Mouse (Mus musculus) forebrain, embryonic 12.5 days (tissue): ENCODE results near the gene Cers4. TPM values are rescaled to one million over a fixed set of nuclear protein-coding genes. Genes with fewer than 3 reads are reported as not detected.
A peak's percentile ranks its signal among the peaks of the same experiment; 100 is the strongest.

Experiments used
- ATAC-seq: fragments of 200-750 bp; cut with Nextera tagmentation; 2 replicates; pipeline ENCODE4 v1.8.0; 2017; ENCODE audit warnings: moderate TSS enrichment; ENCODE audit not compliant: low FRiP score
- H3K27ac ChIP-seq: fragments of 300-500 bp; sonication (generic); 2 replicates; pipeline ENCODE4 v1.5.1; 2016; ENCODE audit warnings: mild to moderate bottlenecking
- H3K27me3 ChIP-seq: fragments of 300-500 bp; sonication (generic); 2 replicates; pipeline ENCODE4 v1.6.1; 2016; ENCODE audit warnings: mild to moderate bottlenecking
- H3K36me3 ChIP-seq: fragments of 300-500 bp; sonication (generic); replicated peaks from 2 replicates; pipeline ENCODE4 v1.6.1; 2016; ENCODE audit warnings: mild to moderate bottlenecking
- H3K4me1 ChIP-seq: fragments of 300-500 bp; sonication (generic); 2 replicates; pipeline ENCODE4 v1.6.1; 2016
- H3K4me2 ChIP-seq: fragments of 300-500 bp; sonication (generic); 2 replicates; pipeline ENCODE4 v1.6.1; 2016; ENCODE audit warnings: mild to moderate bottlenecking, moderate library complexity
- H3K4me3 ChIP-seq: fragments of 300-500 bp; sonication (generic); replicated peaks from 2 replicates; pipeline ENCODE4 v1.5.1; 2016; ENCODE audit warnings: mild to moderate bottlenecking
- H3K9ac ChIP-seq: fragments of 300-500 bp; sonication (generic); 2 replicates; pipeline ENCODE4 v1.6.1; 2016; ENCODE audit warnings: mild to moderate bottlenecking
- H3K9me3 ChIP-seq: fragments of 300-500 bp; sonication (generic); 2 replicates; pipeline ENCODE4 v1.6.1; 2016
- WGBS: fragments of 180-500 bp; shearing (Covaris S2); methylation state at CpG from one replicate; pipeline ENCODE4 v1.1.7; 2016; 5-methylcytosine and 5-hydroxymethylcytosine counted together
- polyA plus RNA-seq: library from polyadenylated mRNA; unstranded; fragments of >200 nt; fragmentation: Nextera tagmentation; extraction: Ambion mirVana; gene quantifications from 2 replicates; pipeline ENCODE4 v1.2.1, GENCODE M21; 2016

Cers4 gene
- 18.4 and 21.7 TPM in 2 replicates for polyA plus RNA-seq

- under 1% methylated on average over 38 of the region's 39 CpGs for WGBS
- peak within 1 kb of the TSS; percentile 82 for H3K4me2 ChIP-seq
- H3K27ac ChIP-seq: peak within 1 kb of the TSS; percentile 27
- H3K4me3 ChIP-seq: peak within 1 kb of the TSS; percentile 58
- peak; percentile 93 for ATAC-seq
- no peaks in the 10 kb centered on the region for H3K9me3 ChIP-seq
- peak within 1 kb of the TSS; percentile 72 for H3K9ac ChIP-seq
- H3K27me3 ChIP-seq: no peaks in the 10 kb centered on the region
- H3K4me1 ChIP-seq: peaks cover 18% of the 10 kb centered on the region; the same call in 1 of the 2 replicates
- no peaks in the 10 kb centered on the region for H3K36me3 ChIP-seq
Measured at GRCm38 (mm10) chr8:4492851-4493685, at the start of gene Cers4. TSS of gene Cers4 (plus strand) at chr8:4493026.

GRCm38 (mm10) chr8:4458165-4458564, 34.7 kb upstream of the Cers4 start:
- 79% methylated on average over 2 of the region's 2 CpGs for WGBS

GRCm38 (mm10) chr8:4463061-4463460, 29.8 kb upstream of the Cers4 start:
- 88% methylated on average over 2 of the region's 2 CpGs for WGBS
- Histone ChIP-seq H3K4me2 (no peak overlapping the region), H3K4me1 (no peaks in the 10 kb centered on the region), H3K9me3 (no peaks in the 10 kb centered on the region), H3K27me3 (no peaks in the 10 kb centered on the region), H3K4me3 (no peak overlapping the region), H3K36me3 (no peaks in the 10 kb centered on the region), H3K9ac (no peak overlapping the region), H3K27ac (no peak overlapping the region)
- ATAC-seq: no peak

More at GRCm38 (mm10) chr8:4458165-4458564, 34.7 kb upstream of the Cers4 start:
- no peak overlapping the region for H3K4me3 ChIP-seq
- no peaks in the 10 kb centered on the region for H3K36me3 ChIP-seq
- no peak overlapping the region for H3K4me2 ChIP-seq
- no peaks in the 10 kb centered on the region for H3K4me1 ChIP-seq
- no peak for ATAC-seq
- no peak overlapping the region for H3K27ac ChIP-seq
- H3K27me3 ChIP-seq: no peaks in the 10 kb centered on the region
- no peak overlapping the region for H3K9ac ChIP-seq
- H3K9me3 ChIP-seq: no peaks in the 10 kb centered on the region

GRCm38 (mm10) chr8:4474419-4475187, 18.2 kb upstream of the Cers4 start:
- H3K9me3 ChIP-seq: no peaks in the 10 kb centered on the region
- H3K36me3 ChIP-seq: no peaks in the 10 kb centered on the region
- no peak for ATAC-seq
- no peaks in the 10 kb centered on the region for H3K4me1 ChIP-seq
- 74% methylated on average over 7 of the region's 7 CpGs for WGBS
- no peak overlapping the region for H3K27ac ChIP-seq
- H3K4me2 ChIP-seq: no peak overlapping the region
- no peak overlapping the region for H3K9ac ChIP-seq
- no peak overlapping the region for H3K4me3 ChIP-seq
- no peaks in the 10 kb centered on the region for H3K27me3 ChIP-seq

- H3K9ac ChIP-seq: no peak overlapping the region
- H3K9me3 ChIP-seq: no peaks in the 10 kb centered on the region
- no peaks in the 10 kb centered on the region for H3K27me3 ChIP-seq
- no peak overlapping the region for H3K4me2 ChIP-seq
- no peak for ATAC-seq
- H3K4me3 ChIP-seq: no peak overlapping the region
- H3K27ac ChIP-seq: no peak overlapping the region
- WGBS: 80% methylated on average over 4 of the region's 4 CpGs
- no peaks in the 10 kb centered on the region for H3K4me1 ChIP-seq
- H3K36me3 ChIP-seq: no peaks in the 10 kb centered on the region
Measured at GRCm38 (mm10) chr8:4481154-4481553, 11.7 kb upstream of the Cers4 start.

- H3K27me3 ChIP-seq: no peaks in the 10 kb centered on the region
- H3K4me1 ChIP-seq: no peaks in the 10 kb centered on the region
- no peaks in the 10 kb centered on the region for H3K36me3 ChIP-seq
- no peaks in the 10 kb centered on the region for H3K9me3 ChIP-seq
- 77% methylated on average over 4 of the region's 4 CpGs for WGBS
- no peak overlapping the region for H3K4me3 ChIP-seq
- no peak overlapping the region for H3K4me2 ChIP-seq
- no peak overlapping the region for H3K27ac ChIP-seq
- no peak for ATAC-seq
- H3K9ac ChIP-seq: no peak overlapping the region
Measured at GRCm38 (mm10) chr8:4481586-4481985, 11.2 kb upstream of the Cers4 start.

GRCm38 (mm10) chr8:4482501-4482900, 10.3 kb upstream of the Cers4 start:
- H3K9ac ChIP-seq: no peak overlapping the region
- ATAC-seq: no peak
- 64% methylated on average over 4 of the region's 4 CpGs for whole genome bisulfite sequencing

GRCm38 (mm10) chr8:4483330-4483729, 9.5 kb upstream of the Cers4 start:
- 73% methylated on average over 6 of the region's 6 CpGs for WGBS
- Histone ChIP-seq H3K4me2 (no peak overlapping the region), H3K36me3 (no peaks in the 10 kb centered on the region), H3K4me3 (no peak overlapping the region), H3K9me3 (no peaks in the 10 kb centered on the region), H3K4me1 (no peaks in the 10 kb centered on the region), H3K27me3 (no peaks in the 10 kb centered on the region), H3K27ac (no peak overlapping the region), H3K9ac (no peak overlapping the region)
- no peak for ATAC-seq

More at GRCm38 (mm10) chr8:4482501-4482900, 10.3 kb upstream of the Cers4 start:
- Histone ChIP-seq H3K27ac (no peak overlapping the region), H3K27me3 (no peaks in the 10 kb centered on the region), H3K36me3 (no peaks in the 10 kb centered on the region), H3K4me2 (no peak overlapping the region), H3K4me1 (no peaks in the 10 kb centered on the region), H3K9me3 (no peaks in the 10 kb centered on the region), H3K4me3 (no peak overlapping the region)

- peak overlapping the region; percentile 27 for H3K27ac ChIP-seq
- H3K9me3 ChIP-seq: no peaks in the 10 kb centered on the region
- H3K4me1 ChIP-seq: peaks cover 18% of the 10 kb centered on the region; the same call in 1 of the 2 replicates
- peak overlapping the region; percentile 72 for H3K9ac ChIP-seq
- 8% methylated on average over 21 of the region's 21 CpGs for WGBS
- 0 out of 2 replicates have a peak, but pooled peaks cover 3% of the 10 kb centered on the region for H3K36me3 ChIP-seq
- no peaks in the 10 kb centered on the region for H3K27me3 ChIP-seq
- peak; percentile 66 for ATAC-seq
- H3K4me3 ChIP-seq: peak overlapping the region; percentile 58
- peak overlapping the region; percentile 82 for H3K4me2 ChIP-seq
Measured at GRCm38 (mm10) chr8:4493686-4494440, 1.0 kb downstream of the Cers4 start.

- ATAC-seq: no peak
Measured at GRCm38 (mm10) chr8:4495976-4496375, 3.1 kb downstream of the Cers4 start.

GRCm38 (mm10) chr8:4497610-4498009, 4.8 kb downstream of the Cers4 start:
- no peak for ATAC-seq
- no peak overlapping the region for H3K4me2 ChIP-seq
- H3K4me1 ChIP-seq: peaks cover 18% of the 10 kb centered on the region; the same call in 1 of the 2 replicates
- 89% methylated on average over 1 of the region's 1 CpGs for WGBS
- H3K27ac ChIP-seq: no peak overlapping the region
- H3K9ac ChIP-seq: no peak overlapping the region
- H3K36me3 ChIP-seq: 0 out of 2 replicates have a peak, but pooled peaks cover 11% of the 10 kb centered on the region
- H3K4me3 ChIP-seq: no peak overlapping the region
- no peaks in the 10 kb centered on the region for H3K9me3 ChIP-seq
- H3K27me3 ChIP-seq: no peaks in the 10 kb centered on the region

More at GRCm38 (mm10) chr8:4495976-4496375, 3.1 kb downstream of the Cers4 start:
- WGBS: 69% methylated on average over 6 of the region's 6 CpGs
- no peaks in the 10 kb centered on the region for H3K9me3 ChIP-seq
- H3K4me2 ChIP-seq: no peak overlapping the region
- peaks cover 18% of the 10 kb centered on the region; the same call in 1 of the 2 replicates for H3K4me1 ChIP-seq
- 0 out of 2 replicates have a peak, but pooled peaks cover 7% of the 10 kb centered on the region for H3K36me3 ChIP-seq
- H3K27me3 ChIP-seq: no peaks in the 10 kb centered on the region
- no peak overlapping the region for H3K4me3 ChIP-seq
- H3K9ac ChIP-seq: no peak overlapping the region
- no peak overlapping the region for H3K27ac ChIP-seq

- no peak overlapping the region for H3K27ac ChIP-seq
- no peak overlapping the region for H3K4me3 ChIP-seq
- H3K27me3 ChIP-seq: no peaks in the 10 kb centered on the region
- no peaks in the 10 kb centered on the region for H3K4me1 ChIP-seq
- no peak for ATAC-seq
- no peak overlapping the region for H3K4me2 ChIP-seq
- 0 out of 2 replicates have a peak, but pooled peaks cover 4% of the 10 kb centered on the region for H3K36me3 ChIP-seq
- 89% methylated on average over 1 of the region's 1 CpGs for WGBS
- H3K9ac ChIP-seq: no peak overlapping the region
- no peaks in the 10 kb centered on the region for H3K9me3 ChIP-seq
Measured at GRCm38 (mm10) chr8:4505364-4505763, 12.5 kb downstream of the Cers4 start.
